Mouse (Mus musculus) MEL (cell line): ENCODE measurements around the gene Gabbr2. TPM values are rescaled to one million over a fixed set of nuclear protein-coding genes. Genes with fewer than 3 reads are reported as not detected.

Source experiments
- DNase-seq: peaks from one replicate; pipeline ENCODE4 v3.0.0; 2011; ENCODE audit warnings: low read depth, low spot score
- H3K27ac ChIP-seq: 2 replicates; pipeline ENCODE4 v1.5.1; 2012; ENCODE audit warnings: low read depth, mild to moderate bottlenecking, control low read depth, low read length, moderate library complexity; ENCODE audit not compliant: control insufficient read depth
- H3K27me3 ChIP-seq, 2 experiments: fragments of 150-350 bp in 1 of 2; sonication (generic) in 1 of 2; 2 replicates each; pipeline ENCODE4 v1.6.1; 2012; ENCODE audit warnings: low read length in 2 of 2, mild to moderate bottlenecking in 2 of 2, improper control_type of control experiment in 1 of 2, moderate library complexity in 1 of 2; ENCODE audit not compliant: insufficient read depth in 2 of 2, control insufficient read depth in 1 of 2
- H3K36me3 ChIP-seq, 2 experiments: 2 replicates each; pipeline ENCODE4 v1.6.1; 2012 to 2014; ENCODE audit warnings: low read length in 2 of 2, improper control_type of control experiment in 1 of 2, inconsistent platforms in 1 of 2, mild to moderate bottlenecking in 1 of 2; ENCODE audit not compliant: insufficient read depth in 2 of 2, control insufficient read depth in 1 of 2
- H3K4me1 ChIP-seq, 2 experiments: fragments of 150-350 bp in 1 of 2; sonication (generic) in 1 of 2; 2 replicates each; pipeline ENCODE4 v1.6.1; 2012; ENCODE audit warnings: low read length in 2 of 2, improper control_type of control experiment in 1 of 2, mild to moderate bottlenecking in 1 of 2; ENCODE audit not compliant: insufficient read depth in 2 of 2, control insufficient read depth in 1 of 2
- H3K4me3 ChIP-seq, 2 experiments: fragments of 150-350 bp in 1 of 2; sonication (generic) in 1 of 2; 2 replicates each; pipeline ENCODE4 v1.5.1; 2012; ENCODE audit warnings: low read depth in 2 of 2, low read length in 2 of 2, mild to moderate bottlenecking in 2 of 2, moderate library complexity in 2 of 2, control low read depth in 1 of 2, improper control_type of control experiment in 1 of 2; ENCODE audit not compliant: control insufficient read depth in 1 of 2, insufficient read depth in 1 of 2
- H3K79me2 ChIP-seq: 2 replicates; pipeline ENCODE4 v1.6.1; 2012; ENCODE audit warnings: mild to moderate bottlenecking, low read length, moderate library complexity; ENCODE audit not compliant: control insufficient read depth, poor library complexity, insufficient read depth
- H3K9ac ChIP-seq: 2 replicates; pipeline ENCODE4 v1.6.1; 2012; ENCODE audit warnings: low read depth, mild to moderate bottlenecking, control low read depth, low read length, moderate library complexity; ENCODE audit not compliant: control insufficient read depth, poor library complexity, severe bottlenecking
- H3K9me3 ChIP-seq: fragments of 150-350 bp; sonication (generic); replicated peaks from 2 replicates; pipeline ENCODE4 v1.6.1; 2012; ENCODE audit warnings: mild to moderate bottlenecking, low read length, improper control_type of control experiment, moderate library complexity; ENCODE audit not compliant: insufficient read depth
- E2F4 ChIP-seq: IDR thresholded peaks from 2 replicates; pipeline ENCODE4 v1.6.1; 2011; ENCODE audit warnings: low read depth, low read length, improper control_type of control experiment, borderline replicate concordance
- ELF1 ChIP-seq: IDR thresholded peaks from 2 replicates; pipeline ENCODE4 v1.6.1; 2014; ENCODE audit warnings: low read depth, mild to moderate bottlenecking, inconsistent platforms, low read length, improper control_type of control experiment, moderate library complexity
- EP300 ChIP-seq, 2 experiments: IDR thresholded peaks; 2 replicates each; pipeline ENCODE4 v1.6.1; 2011; ENCODE audit warnings: improper control_type of control experiment in 2 of 2, low read length in 2 of 2, low read depth in 1 of 2, mild to moderate bottlenecking in 1 of 2
- ETS1 ChIP-seq: IDR thresholded peaks from 2 replicates; pipeline ENCODE4 v1.6.1; 2012; ENCODE audit warnings: low read depth, mild to moderate bottlenecking, inconsistent platforms, low read length, improper control_type of control experiment, moderate library complexity
- GABPA ChIP-seq: IDR thresholded peaks from 2 replicates; pipeline ENCODE4 v1.6.1; 2012; ENCODE audit warnings: low read depth, mild to moderate bottlenecking, inconsistent platforms, low read length, improper control_type of control experiment, moderate library complexity
- HCFC1 ChIP-seq: IDR thresholded peaks from 2 replicates; pipeline ENCODE4 v1.6.1; 2012; ENCODE audit warnings: low read depth, mild to moderate bottlenecking, inconsistent platforms, low read length, improper control_type of control experiment, moderate library complexity
- JUND ChIP-seq: IDR thresholded peaks from 2 replicates; pipeline ENCODE4 v1.6.1; 2011; ENCODE audit warnings: low read depth, mild to moderate bottlenecking, improper control_type of control experiment, low read length
- KAT2A ChIP-seq: conservative IDR thresholded peaks from 2 replicates; pipeline ENCODE4 v1.6.1; 2012; ENCODE audit warnings: low read depth, low read length, improper control_type of control experiment, inconsistent platforms
- MAFK ChIP-seq: IDR thresholded peaks from 2 replicates; pipeline ENCODE4 v1.6.1; 2011; ENCODE audit warnings: low read depth, mild to moderate bottlenecking, low read length, improper control_type of control experiment, borderline replicate concordance
- MAZ ChIP-seq: IDR thresholded peaks from 2 replicates; pipeline ENCODE4 v1.6.1; 2012; ENCODE audit warnings: low read depth, mild to moderate bottlenecking, inconsistent platforms, low read length, improper control_type of control experiment
- MXI1 ChIP-seq: IDR thresholded peaks from 2 replicates; pipeline ENCODE4 v1.6.1; 2011; ENCODE audit warnings: mild to moderate bottlenecking, low read depth, low read length, improper control_type of control experiment
- MYB ChIP-seq: IDR thresholded peaks from 2 replicates; pipeline ENCODE4 v1.6.1; 2011; ENCODE audit warnings: mild to moderate bottlenecking, low read depth, low read length, improper control_type of control experiment
- MYC ChIP-seq: IDR thresholded peaks from 2 replicates; pipeline ENCODE4 v1.6.1; 2011; ENCODE audit warnings: low read depth, mild to moderate bottlenecking, low read length, improper control_type of control experiment, moderate library complexity
- NELFE ChIP-seq: IDR thresholded peaks from 2 replicates; pipeline ENCODE4 v1.6.1; 2011; ENCODE audit warnings: low read depth, low read length, improper control_type of control experiment
- POLR2A ChIP-seq, 2 experiments: IDR thresholded peaks; 2 replicates each; pipeline ENCODE4 v1.6.1; 2011 to 2012; ENCODE audit warnings: low read length in 2 of 2, mild to moderate bottlenecking in 2 of 2, control low read depth in 1 of 2, improper control_type of control experiment in 1 of 2, low read depth in 1 of 2, moderate library complexity in 1 of 2; ENCODE audit not compliant: control insufficient read depth in 1 of 2, insufficient read depth in 1 of 2, poor library complexity in 1 of 2
- POLR2AphosphoS2 ChIP-seq: IDR thresholded peaks from 2 replicates; pipeline ENCODE4 v1.6.1; 2011; ENCODE audit warnings: low read length, improper control_type of control experiment
- POLR2AphosphoS5 ChIP-seq: IDR thresholded peaks from 2 replicates; pipeline ENCODE4 v1.6.1; 2012; ENCODE audit warnings: low read depth, borderline replicate concordance, mild to moderate bottlenecking, inconsistent platforms, low read length, moderate library complexity, mixed read lengths
- RAD21 ChIP-seq: IDR thresholded peaks from 2 replicates; pipeline ENCODE4 v1.6.1; 2011; ENCODE audit warnings: mild to moderate bottlenecking, low read depth, low read length, improper control_type of control experiment
- SMC3 ChIP-seq: IDR thresholded peaks from 2 replicates; pipeline ENCODE4 v1.6.1; 2011; ENCODE audit warnings: low read depth, low read length, improper control_type of control experiment
- TAL1 ChIP-seq: IDR thresholded peaks from 2 replicates; pipeline ENCODE4 v1.6.1; 2012; ENCODE audit warnings: mild to moderate bottlenecking, inconsistent platforms, low read length, moderate library complexity, mixed read lengths
- TCF12 ChIP-seq: IDR thresholded peaks from 2 replicates; pipeline ENCODE4 v1.6.1; 2014; ENCODE audit warnings: low read depth, mild to moderate bottlenecking, inconsistent platforms, low read length, improper control_type of control experiment, moderate library complexity
- UBTF ChIP-seq: IDR thresholded peaks from 2 replicates; pipeline ENCODE4 v1.6.1; 2012; ENCODE audit warnings: low read depth, mild to moderate bottlenecking, inconsistent platforms, low read length, improper control_type of control experiment, moderate library complexity, borderline replicate concordance; ENCODE audit not compliant: insufficient read depth
- USF2 ChIP-seq, 2 experiments: IDR thresholded peaks; 2 replicates each; pipeline ENCODE4 v1.6.1; 2011 to 2012; ENCODE audit warnings: improper control_type of control experiment in 2 of 2, low read length in 2 of 2, borderline replicate concordance in 1 of 2, inconsistent platforms in 1 of 2, low read depth in 1 of 2, mild to moderate bottlenecking in 1 of 2; ENCODE audit not compliant: insufficient read depth in 1 of 2
- ZKSCAN1 ChIP-seq: IDR thresholded peaks from 2 replicates; pipeline ENCODE4 v1.6.1; 2012; ENCODE audit warnings: low read depth, mild to moderate bottlenecking, inconsistent platforms, low read length, improper control_type of control experiment, moderate library complexity
- ZNF384 ChIP-seq: IDR thresholded peaks from 2 replicates; pipeline ENCODE4 v1.6.1; 2012; ENCODE audit warnings: low read depth, mild to moderate bottlenecking, inconsistent platforms, low read length, improper control_type of control experiment
- polyA plus RNA-seq, 2 experiments: library from polyadenylated mRNA; stranded (reverse) in 1 of 2; unstranded in 1 of 2; fragments of >175 nt in 1 of 2; fragments of >200 nt in 1 of 2; gene quantifications; 2 replicates each; pipeline versions ENCODE4 v1.2.1 to v1.2.4; 2012; ENCODE audit warnings: low replicate concordance in 2 of 2, low read depth in 1 of 2; ENCODE audit not compliant: insufficient read length in 2 of 2, insufficient read depth in 1 of 2, missing spikeins in 1 of 2
- total RNA-seq: library from RNA; depleted of rRNA; stranded (reverse); fragments of 300-350 nt; gene quantifications from 2 replicates; pipeline ENCODE4 v1.2.3, GENCODE M21; 2012

The Gabbr2 gene
- total and polyA plus RNA-seq, 3 experiments, result not detected

DNA sequence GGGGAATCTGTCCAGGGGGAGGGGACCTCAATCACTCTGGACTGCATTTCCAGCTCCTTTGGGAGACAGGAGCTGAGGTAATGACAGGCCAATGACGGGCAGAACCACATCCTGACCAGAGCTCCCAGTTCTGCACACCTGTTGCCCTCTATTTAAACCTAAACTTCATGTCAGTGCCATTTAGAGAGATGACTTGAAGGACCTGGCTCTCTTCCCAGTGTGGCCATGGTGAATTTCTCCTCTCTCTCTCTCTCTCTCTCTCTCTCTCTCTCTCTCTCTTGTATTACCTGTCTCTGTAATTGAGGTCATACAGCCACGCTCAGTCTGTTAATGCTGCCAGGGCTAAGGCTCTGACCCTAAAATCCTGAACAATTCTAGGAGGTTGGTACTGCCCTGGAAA, 58.1 kb downstream of the Gabbr2 start:
- H3K9ac ChIP-seq, result no peak overlapping the region
- no peaks in the 10 kb centered on the region for H3K79me2 ChIP-seq
- no peak overlapping the region for H3K27ac ChIP-seq
- TF ChIP-seq MAZ (no peak), TAL1 (no peak), USF2 (IDR thresholded peaks at IDR 0.05; ENCODE audit: borderline replicate concordance in 1 of 2, insufficient read depth in 1 of 2, low read depth in 1 of 2, low read length in 2 of 2) (no peak), GABPA (no peak), POLR2A (IDR thresholded peaks at IDR 0.05; ENCODE audit: control insufficient read depth in 1 of 2, insufficient read depth in 1 of 2, low read depth in 1 of 2, low read length in 2 of 2, poor library complexity in 1 of 2) (no peak), NELFE (no peak), POLR2AphosphoS5 (no peak), MXI1 (no peak), MYB (no peak), ZNF384 (no peak), E2F4 (no peak), MYC (no peak), MAFK (no peak), ETS1 (no peak), UBTF (no peak), KAT2A (no peak), JUND (no peak), POLR2AphosphoS2 (no peak)
- H3K4me3 ChIP-seq, result no peak overlapping the region
- no peaks in the 10 kb centered on the region for H3K4me1 ChIP-seq
- H3K9me3 ChIP-seq, result no peaks in the 10 kb centered on the region
- no peaks in the 10 kb centered on the region for H3K27me3 ChIP-seq
- DNase-seq, result no peak
- no peaks in the 10 kb centered on the region for H3K36me3 ChIP-seq

DNA sequence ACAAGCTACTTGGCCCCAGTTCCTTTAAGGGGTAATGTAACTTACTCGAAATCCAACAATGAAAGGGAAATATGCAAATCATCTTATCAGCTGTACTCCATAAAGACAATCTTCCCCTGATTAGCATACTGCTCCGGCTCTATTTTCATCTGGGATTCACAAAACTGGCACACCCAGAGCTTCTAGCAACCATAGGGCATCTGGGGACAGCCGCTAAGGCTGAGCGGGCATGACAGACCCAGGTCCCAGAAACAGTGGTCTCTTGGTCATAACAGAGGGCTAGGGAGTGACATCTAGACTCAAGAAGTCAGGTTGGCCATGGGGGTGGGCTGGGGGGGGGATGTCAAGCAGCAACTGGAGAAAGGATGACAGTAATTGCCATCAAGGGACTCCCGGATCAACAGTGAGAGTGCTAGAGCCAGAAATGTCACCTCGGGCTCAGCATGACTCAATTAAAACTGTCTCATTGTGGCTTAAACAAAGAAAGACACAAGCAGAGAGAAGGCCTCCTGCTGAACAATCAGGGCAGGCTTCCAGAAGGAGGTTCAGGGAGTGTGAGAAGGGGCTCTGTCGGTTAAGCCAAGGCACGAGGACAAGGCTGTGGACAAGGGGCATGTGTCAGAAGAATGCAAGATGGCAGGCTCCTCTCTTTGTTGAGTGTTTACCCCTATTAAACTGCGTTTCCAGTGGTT, 59.8 kb downstream of the Gabbr2 start:
- no peak overlapping the region for H3K27ac ChIP-seq
- no peak for TF ChIP-seq ELF1
- TF ChIP-seq POLR2AphosphoS2, result no peak
- TF ChIP-seq HCFC1, result no peak
- no peak for TF ChIP-seq ZKSCAN1
- no peak for TF ChIP-seq JUND
- no peak for TF ChIP-seq E2F4
- TF ChIP-seq MYC, result no peak
- no peak for TF ChIP-seq TCF12
- TF ChIP-seq RAD21, result no peak
- no peak for TF ChIP-seq ETS1
- no peak for TF ChIP-seq POLR2A (IDR thresholded peaks at IDR 0.05; ENCODE audit: control insufficient read depth in 1 of 2, insufficient read depth in 1 of 2, low read depth in 1 of 2, low read length in 2 of 2, poor library complexity in 1 of 2)
- TF ChIP-seq EP300 (IDR thresholded peaks at IDR 0.05; ENCODE audit: low read depth in 1 of 2, low read length in 2 of 2), result no peak
- TF ChIP-seq SMC3, result no peak
- no peak for TF ChIP-seq TAL1
- TF ChIP-seq MXI1, result no peak
- H3K9me3 ChIP-seq, result no peaks in the 10 kb centered on the region
- no peak overlapping the region for H3K4me3 ChIP-seq
- H3K4me1 ChIP-seq, result no peaks in the 10 kb centered on the region
- H3K79me2 ChIP-seq, result no peaks in the 10 kb centered on the region
- DNase-seq, result no peak
- no peaks in the 10 kb centered on the region for H3K36me3 ChIP-seq
- no peak overlapping the region for H3K9ac ChIP-seq
- no peaks in the 10 kb centered on the region for H3K27me3 ChIP-seq
